Mouse (Mus musculus): ENCODE measurements around the gene Fgfr2. TPM values are rescaled to one million over a fixed set of nuclear protein-coding genes. Genes with fewer than 3 reads are reported as not detected.
"Not testable (repeated sequence)": the region's sequence is repeated elsewhere in the genome, so short reads cannot be mapped to it uniquely, and the experiment has no call there.

Gene Fgfr2
- polyA plus RNA-seq, 3 experiments from 2014 or later: 0.27 TPM; not detected in 2

DNA sequence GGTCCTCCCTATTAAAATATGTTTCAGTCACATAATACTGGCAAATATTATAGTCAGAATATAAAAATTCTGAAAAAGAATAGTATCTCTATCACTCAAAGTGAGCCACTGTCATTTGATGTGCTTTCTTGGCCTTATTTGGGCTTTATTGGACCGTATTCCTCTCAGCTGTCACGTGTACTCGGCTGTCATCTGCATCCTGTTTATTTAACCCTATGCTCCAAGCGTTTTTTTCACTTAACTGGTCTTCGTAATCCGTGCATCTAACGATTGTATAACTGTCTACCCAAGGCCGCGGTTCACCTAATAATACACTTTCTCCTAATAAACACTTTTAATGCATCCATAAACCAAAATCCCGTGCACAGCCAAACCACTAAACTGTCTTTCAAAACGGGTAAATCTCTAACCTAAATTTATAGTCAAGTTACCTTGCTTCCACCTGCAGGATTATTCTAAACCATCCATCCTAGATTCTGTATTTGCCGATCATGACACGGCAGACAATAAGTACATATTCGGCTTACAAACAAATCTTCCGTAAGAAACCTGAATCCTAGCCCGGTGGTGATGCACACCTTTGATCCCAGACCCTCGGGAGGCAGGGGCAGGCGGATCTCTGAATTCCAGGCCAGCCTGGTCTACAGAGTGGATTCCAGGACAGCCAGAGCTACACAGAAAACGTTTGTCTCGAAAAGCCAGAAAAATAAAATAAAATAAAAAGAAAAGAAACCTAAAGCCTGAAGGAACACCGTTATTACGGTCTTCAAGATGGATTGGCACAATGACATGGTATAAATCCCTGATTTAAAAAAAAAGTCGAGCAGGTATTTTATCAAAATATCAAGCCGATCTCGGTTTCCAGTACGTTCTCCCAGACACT lies 2604.7 kb downstream of the Fgfr2 start:
- ATAC-seq: no peak

DNA sequence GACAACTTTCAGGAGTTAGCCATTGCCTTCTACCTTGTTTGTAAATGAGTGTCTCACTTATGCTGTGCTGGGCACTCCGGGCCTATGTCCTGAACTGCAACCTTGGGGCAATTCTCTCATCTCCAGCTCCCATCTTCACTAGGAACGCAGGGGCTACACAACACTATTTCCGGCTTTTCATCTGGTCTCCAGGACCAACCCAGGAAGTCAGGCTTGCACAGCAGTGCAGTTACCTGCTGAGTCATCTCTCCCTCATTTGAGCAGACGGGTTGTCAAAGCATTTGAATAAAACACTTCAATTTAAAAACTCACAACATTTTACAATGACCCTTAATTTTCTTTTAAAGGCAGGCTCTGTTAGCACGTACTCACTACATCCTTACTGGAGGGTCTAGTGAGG lies 2612.9 kb downstream of the Fgfr2 start:
- ATAC-seq: no peak

DNA sequence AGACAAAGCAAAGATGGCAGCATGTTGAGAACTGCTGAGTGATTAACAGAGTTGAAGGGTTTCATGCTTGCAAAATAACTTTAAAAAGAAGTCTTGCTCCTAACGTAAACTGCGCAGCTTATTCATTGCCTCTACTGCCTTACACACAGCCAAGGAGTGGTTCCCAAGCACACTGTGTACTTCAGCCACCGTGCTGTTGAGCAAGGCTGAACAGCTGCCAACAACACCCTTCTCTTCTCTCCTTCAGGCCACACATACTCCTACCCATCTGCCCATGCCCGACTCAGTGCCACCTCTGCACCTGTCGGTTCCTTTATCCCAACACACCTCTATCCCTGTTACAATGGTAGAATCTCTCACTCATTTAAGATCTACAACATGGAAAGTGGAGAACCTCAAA lies 2620.1 kb downstream of the Fgfr2 start:
- no peak for ATAC-seq

DNA sequence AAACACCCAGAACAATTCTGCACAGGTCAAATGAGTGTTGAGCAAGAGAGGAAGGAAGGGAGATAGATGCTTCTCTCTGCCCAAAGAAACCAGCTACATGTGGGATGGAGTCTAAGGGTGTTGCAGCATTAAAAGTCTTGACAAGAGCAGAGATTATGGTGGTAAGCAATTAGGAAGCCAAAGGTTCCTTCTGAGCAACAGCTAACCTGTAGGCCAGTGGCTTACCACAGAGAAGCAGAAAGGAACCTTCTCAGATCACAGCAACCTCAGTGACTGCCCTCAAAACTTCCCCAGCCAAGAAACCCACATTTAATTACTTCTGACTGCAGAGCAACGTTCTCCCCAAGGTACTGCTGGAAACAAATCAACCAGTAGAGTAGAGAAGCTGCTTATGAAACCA lies 2621.7 kb downstream of the Fgfr2 start:
- no peak for ATAC-seq

DNA sequence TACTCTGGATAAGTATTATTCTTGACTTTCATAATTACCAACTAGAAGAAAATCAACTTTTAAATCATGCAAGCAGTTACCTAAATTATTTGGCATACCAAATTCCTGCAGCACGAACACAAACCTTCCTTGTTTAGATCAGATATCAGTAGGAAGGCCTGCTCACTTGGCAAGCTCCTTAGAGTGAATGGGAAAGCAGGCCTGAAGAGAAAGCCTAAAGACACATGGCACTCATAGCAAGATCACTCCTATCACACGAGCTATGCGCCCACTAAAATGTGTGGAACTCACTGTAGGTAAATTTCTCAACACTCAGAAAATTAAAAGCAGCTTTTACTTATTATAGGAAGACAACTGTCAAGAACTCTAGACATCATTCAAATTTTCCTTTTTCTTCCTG lies 2629.8 kb downstream of the Fgfr2 start:
- ATAC-seq: no peak

DNA sequence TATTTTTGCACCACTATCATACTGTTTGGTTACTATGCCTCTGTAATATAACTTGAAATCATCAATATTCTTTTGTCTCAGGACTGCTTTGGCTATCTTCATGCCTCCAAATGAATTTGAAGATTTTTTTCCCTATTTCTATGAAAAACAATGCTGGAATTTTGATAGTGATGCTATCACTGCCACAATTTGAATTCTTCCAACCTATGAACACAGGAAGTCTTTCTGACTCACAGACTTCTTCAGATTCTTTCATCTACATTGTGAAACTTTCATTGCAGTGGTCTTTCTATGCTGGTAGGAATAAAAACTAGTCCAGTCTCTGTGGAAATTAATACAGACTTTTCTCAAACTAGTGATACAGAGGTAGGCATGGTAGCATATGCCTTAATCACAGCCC lies 2631.1 kb downstream of the Fgfr2 start:
- ATAC-seq: no peak

DNA sequence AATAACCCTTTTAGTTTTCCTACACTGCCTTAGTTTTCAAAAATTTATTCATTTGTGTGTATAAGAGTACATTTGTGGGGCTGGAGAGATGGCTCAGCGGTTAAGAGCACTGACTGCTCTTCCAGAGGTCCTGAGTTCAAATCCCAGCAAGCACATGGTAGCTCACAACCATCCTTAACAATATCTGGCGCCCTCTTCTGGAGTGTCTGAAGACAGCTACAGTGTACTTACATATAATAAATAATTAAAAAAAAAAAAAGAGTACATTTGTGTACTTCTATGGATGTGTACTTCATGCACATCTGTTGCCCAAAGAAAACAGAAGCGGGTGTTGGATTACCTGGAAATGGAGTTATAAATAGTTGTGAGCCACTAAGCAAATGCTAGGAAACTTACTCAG lies 2644.1 kb downstream of the Fgfr2 start:
- not testable (repeated sequence) for ATAC-seq

DNA sequence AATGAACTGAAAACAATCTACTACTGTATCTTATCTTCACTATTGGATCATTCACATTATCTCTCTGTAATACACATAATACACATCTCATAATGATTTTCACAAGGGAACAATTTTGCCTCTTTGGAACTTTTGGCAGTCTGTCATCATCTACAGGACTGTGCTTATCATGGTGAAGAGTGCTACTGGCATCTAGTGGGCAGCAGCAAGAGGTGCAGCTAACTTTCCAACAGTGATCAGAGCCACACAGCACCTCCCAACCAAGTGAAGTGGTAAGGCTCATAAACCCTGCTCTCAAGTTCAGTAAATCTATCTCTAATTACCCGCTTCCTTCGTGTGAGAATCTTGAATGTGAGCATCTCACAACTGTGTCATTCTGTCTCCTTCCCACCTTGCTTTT lies 2647.2 kb downstream of the Fgfr2 start:
- ATAC-seq: peak; percentile 56

DNA sequence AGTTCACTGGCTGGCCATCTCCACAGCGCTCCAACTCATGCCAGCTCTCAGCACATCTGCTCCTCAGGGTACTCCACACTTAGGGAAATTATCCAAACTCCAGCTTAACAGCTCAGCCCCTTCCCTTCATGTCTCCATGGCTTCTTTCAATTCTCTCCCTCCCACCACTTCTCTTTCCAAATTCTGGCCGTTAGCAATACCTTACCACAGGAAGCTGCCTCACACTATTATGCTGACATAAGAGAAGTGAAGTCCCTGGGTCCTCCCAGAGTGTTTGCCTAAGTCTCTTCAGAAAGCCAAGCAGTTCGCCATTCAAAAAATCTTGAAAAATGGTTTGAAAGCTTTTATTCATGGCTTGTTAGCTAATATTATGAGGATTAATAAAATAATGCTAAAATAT lies 2649.3 kb downstream of the Fgfr2 start:
- no peak for ATAC-seq

DNA sequence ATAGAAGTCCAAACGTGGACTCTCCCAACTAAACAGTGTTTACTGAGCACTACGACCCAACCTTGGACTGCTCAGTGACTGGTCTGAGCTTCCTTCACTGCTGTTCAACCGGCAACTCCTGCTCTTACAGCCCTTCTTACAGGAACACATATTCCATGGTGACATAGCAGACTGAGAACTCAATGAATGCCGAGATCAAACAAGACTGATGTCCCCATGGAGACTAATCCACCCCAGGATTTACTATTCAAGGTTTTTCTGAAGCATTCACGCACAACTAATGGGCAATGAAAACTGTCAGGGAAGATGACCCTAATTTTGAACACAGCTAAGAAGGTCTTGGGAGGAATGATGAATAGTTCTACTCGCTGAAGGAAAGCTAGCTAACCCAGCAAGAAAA lies 2650.5 kb downstream of the Fgfr2 start:
- no peak for ATAC-seq

DNA sequence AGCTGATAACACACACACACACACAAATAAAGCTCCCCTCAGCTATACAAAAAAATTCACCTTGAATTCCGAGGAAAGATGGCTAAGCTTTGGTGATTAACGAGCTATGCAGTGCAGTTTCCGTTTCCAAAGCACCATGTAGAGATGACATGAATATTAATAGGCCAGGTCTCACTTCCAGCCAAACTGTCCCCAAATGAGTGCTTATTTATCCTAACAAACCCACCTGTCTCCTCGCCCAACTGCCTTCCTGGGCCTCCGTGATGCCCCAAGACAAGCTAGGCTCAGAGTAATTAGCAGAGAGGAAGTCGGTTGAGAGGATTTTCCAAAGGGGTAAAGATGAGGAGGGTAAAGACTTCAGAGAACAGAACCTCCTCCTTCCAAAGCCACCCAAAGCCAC lies 2652.1 kb downstream of the Fgfr2 start:
- no peak for ATAC-seq

DNA sequence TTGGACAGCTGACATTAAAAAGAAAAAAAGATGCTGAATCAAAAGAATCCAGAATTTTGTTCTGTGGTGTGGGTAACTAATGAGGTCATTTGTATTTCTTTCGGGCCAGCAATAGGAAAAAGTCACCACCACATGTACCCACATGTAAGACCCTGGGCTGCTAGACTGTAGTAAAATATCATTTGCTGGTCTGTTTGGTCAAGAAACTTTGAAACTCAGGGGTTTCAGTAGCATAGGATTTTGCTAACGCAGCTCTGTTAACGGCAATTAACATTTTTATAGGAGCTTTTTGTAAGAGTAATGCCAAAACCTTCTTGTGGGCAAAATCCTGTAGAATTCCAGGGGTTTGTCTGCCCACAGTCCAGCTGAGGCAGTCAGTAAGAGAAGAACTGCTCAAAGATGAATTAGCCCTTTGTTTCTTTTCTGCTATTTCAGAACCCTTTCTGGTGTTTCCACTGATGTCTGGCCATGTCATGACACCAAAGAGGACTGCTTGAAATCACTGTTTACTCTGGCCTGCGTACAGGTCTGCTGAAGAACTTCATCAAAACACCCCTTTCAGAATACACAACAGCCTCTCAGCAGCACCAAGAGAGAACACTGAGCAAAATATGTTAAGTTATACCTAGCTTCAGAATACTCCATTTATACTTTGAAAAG lies 2667.4 kb downstream of the Fgfr2 start:
- no peak for ATAC-seq

DNA sequence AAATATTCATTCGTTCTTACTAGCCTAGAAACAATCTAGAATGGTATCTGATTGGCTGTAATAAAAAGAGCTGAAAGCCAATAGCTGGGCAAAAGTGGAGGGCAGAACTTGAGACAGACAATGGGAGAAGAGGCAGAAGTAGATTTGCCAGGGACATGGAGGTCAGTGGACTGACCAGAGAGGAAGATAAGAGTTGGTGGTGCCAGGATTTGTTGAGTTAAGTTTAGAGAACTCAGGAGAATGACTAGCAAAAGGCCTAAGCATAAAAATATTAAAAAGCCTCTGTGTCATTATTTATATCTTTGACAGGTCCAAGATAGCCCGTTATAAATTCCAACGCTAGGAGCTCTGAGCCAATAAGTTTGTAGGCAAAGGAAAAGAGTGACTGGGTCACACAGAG lies 2668.9 kb downstream of the Fgfr2 start:
- no peak for ATAC-seq

DNA sequence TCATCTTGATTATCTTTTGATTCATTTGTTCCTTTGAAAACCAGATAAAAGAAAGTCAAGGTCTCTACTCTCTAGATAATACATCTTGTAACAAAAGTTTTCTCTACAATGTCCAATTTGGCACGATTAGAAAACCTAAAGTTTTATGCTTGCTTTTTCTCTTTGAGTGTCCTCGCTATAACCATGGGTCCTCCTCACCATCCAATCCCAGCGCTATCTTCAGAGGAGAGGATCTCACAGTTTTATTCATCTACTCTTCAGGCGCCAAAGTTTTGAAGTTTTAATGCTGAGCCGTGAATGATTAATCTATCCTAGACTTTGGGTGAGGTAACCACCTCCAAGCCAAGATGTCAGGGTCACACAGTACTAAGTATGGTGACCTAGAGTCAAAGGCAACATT lies 2687.4 kb downstream of the Fgfr2 start:
- ATAC-seq: no peak

DNA sequence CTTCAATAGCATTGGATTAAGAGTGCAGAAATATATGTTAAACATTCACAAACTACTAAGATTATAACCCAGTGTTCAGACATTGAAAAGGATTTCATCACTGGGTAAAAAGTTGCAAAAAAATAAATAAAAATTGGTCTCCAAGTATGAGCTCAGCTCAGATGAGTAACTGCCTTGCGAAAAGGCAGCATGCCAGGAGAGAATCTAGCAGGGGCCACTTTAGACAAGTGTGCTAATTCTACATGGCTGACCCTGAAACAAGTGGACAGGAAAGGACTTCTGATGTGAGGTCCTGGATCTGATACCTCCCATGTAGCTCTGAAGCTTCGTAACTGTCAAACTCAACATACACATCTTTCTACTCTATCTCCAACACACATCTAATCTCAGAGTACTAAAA lies 2691.0 kb downstream of the Fgfr2 start:
- ATAC-seq: no peak

DNA sequence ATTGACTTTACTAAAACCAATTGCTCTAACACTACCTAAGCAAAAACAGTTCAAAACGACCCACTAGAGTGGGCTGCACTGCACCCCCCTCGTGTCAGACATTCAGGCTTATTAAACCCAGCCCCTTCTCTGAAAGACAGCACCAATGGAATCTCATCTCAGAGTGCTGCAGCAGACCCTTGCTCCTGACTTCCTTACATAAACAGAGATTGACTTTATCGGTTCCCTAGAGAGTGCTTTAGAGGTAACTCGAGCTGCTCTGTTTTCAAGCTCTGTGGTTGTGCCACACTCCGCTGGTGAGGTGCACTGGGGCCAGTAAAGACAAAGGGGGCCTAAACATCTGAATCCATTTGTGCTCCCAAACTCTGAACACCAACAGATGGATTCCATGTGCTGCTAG lies 2696.6 kb downstream of the Fgfr2 start:
- no peak for ATAC-seq

DNA sequence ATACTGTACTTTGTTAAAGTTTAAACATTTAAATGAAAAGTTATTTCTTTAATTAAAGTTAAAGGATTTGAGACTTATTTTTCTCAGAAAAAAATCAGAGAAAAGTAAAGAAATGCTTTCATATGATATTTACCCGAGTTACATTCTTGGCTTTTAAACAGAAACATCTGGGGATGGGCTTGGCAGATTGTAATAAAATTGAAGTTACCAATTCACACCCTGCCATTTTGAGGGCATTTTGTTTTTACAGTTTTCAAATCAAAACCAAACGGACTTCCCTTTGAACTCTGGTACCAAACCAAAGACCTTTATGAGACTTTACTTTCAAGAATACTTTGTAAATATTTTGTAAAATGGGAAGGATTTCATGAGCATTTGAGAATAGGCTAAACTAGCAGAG lies 2697.2 kb downstream of the Fgfr2 start:
- no peak for ATAC-seq

DNA sequence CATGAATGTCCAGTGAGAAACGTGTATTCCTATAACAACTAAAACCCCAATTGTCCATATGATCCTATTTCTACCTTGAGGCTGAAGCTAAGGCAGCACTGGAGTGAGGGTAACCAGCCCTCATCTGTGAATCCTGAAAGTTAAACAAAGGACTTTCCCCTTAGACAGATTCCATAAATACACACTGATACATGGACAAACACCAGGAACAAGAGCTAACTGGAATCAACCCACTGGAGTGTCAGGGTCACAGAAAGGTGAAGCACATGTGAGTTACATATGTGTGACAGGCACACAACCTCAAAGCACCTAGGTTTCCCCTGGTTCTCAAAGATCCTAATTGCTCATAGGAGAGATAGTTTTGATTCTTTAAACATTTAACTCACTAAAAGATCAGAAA lies 2703.2 kb downstream of the Fgfr2 start:
- ATAC-seq: no peak

DNA sequence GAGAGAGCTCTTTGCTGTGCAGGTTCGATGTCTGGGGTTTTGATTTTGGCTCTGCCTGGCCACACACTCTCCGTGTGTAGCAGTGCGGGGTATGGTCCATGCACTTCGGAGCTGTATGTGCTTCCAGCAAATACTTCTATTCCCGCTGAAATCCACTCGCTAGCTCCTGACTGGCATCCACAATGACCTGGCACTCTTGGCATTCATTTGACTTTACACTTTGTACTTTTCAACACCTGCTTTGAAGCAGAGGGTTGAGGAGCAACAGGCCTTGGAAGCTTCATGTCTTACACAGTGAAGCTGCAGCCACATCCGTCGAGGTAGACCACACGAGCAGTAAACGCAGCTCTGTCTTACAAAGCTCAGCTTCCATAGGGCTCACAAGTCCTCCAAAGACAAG lies 2715.5 kb downstream of the Fgfr2 start:
- no peak for ATAC-seq

DNA sequence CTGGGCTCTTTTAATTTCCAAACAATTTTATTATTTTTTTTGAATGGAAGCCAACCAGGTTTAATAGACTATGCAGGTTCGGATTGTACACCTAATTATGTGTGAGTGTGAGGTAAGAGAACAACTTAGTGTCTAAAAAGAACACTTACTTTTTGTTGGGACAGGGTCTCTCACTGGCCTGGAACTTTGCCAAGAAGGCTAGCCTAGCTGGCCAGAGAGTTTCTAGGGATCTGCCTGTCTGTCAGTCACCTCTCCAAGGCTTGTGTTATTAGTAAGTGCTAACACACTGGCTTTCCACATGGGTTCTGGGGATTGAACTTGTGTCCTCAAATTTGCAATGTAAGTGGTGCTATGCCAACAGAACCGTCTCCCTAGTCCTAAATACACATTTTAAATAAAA lies 2719.8 kb downstream of the Fgfr2 start:
- ATAC-seq: no peak

DNA sequence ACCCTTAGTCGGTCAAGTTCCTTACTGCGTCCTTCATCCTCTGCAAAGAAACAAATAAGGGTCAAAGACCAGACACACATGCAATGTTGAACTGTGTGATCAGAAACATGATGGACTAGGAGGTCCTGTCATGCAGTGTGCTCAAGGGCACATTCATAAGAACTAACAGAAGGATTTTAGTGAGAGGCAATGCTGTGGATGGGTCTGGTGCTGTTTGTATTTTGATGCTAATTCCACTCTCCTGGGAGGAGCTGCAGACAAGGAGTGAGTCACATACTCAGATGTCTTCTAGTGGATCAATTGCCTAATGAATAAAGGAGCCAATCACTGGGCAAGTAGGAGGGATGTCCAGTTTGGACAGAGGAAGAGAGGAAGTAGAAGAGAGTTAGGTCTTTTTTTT lies 2728.5 kb downstream of the Fgfr2 start:
- ATAC-seq: no peak

DNA sequence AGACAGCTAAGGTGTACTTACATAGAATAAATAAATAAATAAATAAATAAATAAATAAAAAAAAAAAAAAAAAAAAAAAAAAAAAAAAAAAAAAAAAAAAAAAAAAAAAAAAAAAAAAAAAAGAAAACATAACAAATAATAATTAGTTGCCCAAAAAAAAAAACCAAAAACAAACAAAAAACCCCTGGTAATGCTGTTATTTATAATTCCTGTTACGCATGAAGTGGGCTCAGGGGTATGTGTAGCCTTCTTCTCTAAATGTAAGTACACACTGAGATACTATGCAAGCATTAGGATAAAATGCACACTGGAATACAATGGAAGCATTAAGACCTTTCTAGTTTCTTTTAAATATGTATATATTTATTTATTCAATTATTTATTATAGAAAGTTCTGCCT lies 2733.1 kb downstream of the Fgfr2 start:
- ATAC-seq: not testable (repeated sequence)

DNA sequence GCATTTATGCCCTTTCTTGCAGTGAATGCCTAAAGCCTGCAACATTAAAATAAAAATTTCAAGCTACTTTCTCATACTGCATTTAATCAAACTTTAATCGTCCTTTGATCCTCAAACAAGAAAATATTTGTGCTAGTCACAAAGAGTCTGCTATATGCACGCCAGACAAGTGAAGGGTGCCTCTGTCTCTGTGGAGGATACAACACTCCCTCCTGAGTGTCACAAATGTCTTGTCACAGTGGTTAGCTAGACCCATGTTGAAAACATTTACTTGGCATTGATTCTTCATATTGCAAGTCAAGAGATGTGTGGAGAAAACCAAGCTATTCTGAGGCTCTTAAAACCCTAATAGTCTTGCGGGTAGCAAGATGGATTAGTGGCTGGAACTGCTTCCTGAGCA lies 2736.8 kb downstream of the Fgfr2 start:
- no peak for ATAC-seq

DNA sequence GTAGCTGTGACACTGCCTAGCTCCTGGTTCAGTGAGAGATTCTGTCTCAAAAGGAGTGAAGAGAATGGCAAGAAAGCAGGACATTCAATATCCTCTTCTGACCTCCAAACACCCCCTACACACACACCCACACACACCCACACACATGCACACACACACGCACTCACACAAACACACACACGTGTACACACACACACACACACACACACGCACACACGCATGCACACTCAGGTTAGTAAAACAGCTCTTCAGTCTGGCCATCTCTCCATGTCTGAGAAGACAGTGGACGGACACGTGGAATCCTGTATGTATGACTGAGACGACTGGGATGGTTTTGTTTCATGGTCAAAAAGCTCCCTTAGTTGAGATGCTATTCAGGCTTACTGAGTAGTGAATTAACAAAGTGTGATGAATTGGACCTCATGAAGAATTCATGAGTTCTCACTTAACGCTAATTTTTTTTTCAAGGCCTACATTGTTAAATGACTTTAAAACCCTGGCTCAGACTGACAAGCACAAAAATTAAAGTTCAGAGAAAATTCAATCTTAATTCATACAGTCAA lies 2737.3 kb downstream of the Fgfr2 start:
- no peak for ATAC-seq

All from inflammation-experienced regulatory T-cells, adult 6 months (primary cell).